Mouse (Mus musculus) kidney, postnatal 0 days (tissue): ENCODE data around the gene Oxtr. TPM values are rescaled to one million over a fixed set of nuclear protein-coding genes. Genes with fewer than 3 reads are reported as not detected.

ENCODE experiments used
- ATAC-seq: fragments of 200-750 bp; cut with Nextera tagmentation; replicated peaks from 2 replicates; pipeline ENCODE4 v1.8.0; 2017; ENCODE audit warnings: low read depth, moderate number of reproducible peaks, moderate TSS enrichment, moderate library complexity; ENCODE audit not compliant: low FRiP score
- DNase-seq: peaks from one replicate; pipeline ENCODE4 v3.0.0-alpha.2; 2016; ENCODE audit warnings: low spot score
- H3K27ac ChIP-seq: fragments of 300-500 bp; sonication (generic); 2 replicates; pipeline ENCODE4 v1.5.1; 2014; ENCODE audit warnings: mild to moderate bottlenecking
- H3K27me3 ChIP-seq: fragments of 300-500 bp; sonication (generic); 2 replicates; pipeline ENCODE4 v1.6.1; 2014; ENCODE audit warnings: low read length, mixed read lengths; ENCODE audit not compliant: insufficient read depth
- H3K36me3 ChIP-seq: fragments of 300-500 bp; sonication (generic); 2 replicates; pipeline ENCODE4 v1.6.1; 2014; ENCODE audit warnings: low read length, mixed read lengths; ENCODE audit not compliant: insufficient read depth
- H3K4me1 ChIP-seq: fragments of 300-500 bp; sonication (generic); replicated peaks from 2 replicates; pipeline ENCODE4 v1.6.1; 2014; ENCODE audit warnings: antibody characterized with exemption, low read length, mixed read lengths; ENCODE audit not compliant: insufficient read depth
- H3K4me2 ChIP-seq: fragments of 300-500 bp; sonication (generic); 2 replicates; pipeline ENCODE4 v1.6.1; 2014; ENCODE audit warnings: mild to moderate bottlenecking, low read length, moderate library complexity, mixed read lengths
- H3K4me3 ChIP-seq: fragments of 300-500 bp; sonication (generic); replicated peaks from 2 replicates; pipeline ENCODE4 v1.5.1; 2014; ENCODE audit warnings: low read depth, low read length
- H3K9ac ChIP-seq: fragments of 300-500 bp; sonication (generic); 2 replicates; pipeline ENCODE4 v1.6.1; 2014; ENCODE audit warnings: low read depth, low read length
- H3K9me3 ChIP-seq: fragments of 300-500 bp; sonication (generic); replicated peaks from 2 replicates; pipeline ENCODE4 v1.6.1; 2016; ENCODE audit warnings: low read length, inconsistent platforms, mixed read lengths
- CTCF ChIP-seq: IDR thresholded peaks from 2 replicates; pipeline ENCODE4 v1.5.1; 2016; ENCODE audit warnings: antibody characterized with exemption, low read depth, mild to moderate bottlenecking, moderate library complexity
- WGBS: fragments of 180-500 bp; shearing (Covaris S2); extraction: QIAGEN DNeasy Blood & Tissue Kit; methylation state at CpG from one replicate; pipeline ENCODE4 v1.1.7; 2014; 5-methylcytosine and 5-hydroxymethylcytosine counted together
- polyA plus RNA-seq: library from polyadenylated mRNA; unstranded; fragments of >200 nt; fragmentation: Nextera tagmentation; extraction: Ambion mirVana; gene quantifications from 2 replicates; pipeline ENCODE4 v1.2.1, GENCODE M21; 2015

Gene Oxtr
- polyA plus RNA-seq, 1 experiment from 2014 or later = 4.6 TPM

- TF ChIP-seq CTCF = no peak
- ATAC-seq (no peak), DNase-seq (no peak)
- H3K9me3 ChIP-seq = no peaks in the 10 kb centered on the region
- H3K27ac ChIP-seq = no peak overlapping the region
- no peaks in the 10 kb centered on the region for H3K36me3 ChIP-seq
- H3K4me3 ChIP-seq = no peak overlapping the region
- H3K27me3 ChIP-seq = no peaks in the 10 kb centered on the region
- 56% methylated on average over 8 of the region's 8 CpGs for WGBS
- H3K4me2 ChIP-seq = no peak overlapping the region
- peaks cover 15% of the 10 kb centered on the region; the same call in 1 of the 2 replicates for H3K4me1 ChIP-seq
- no peak overlapping the region for H3K9ac ChIP-seq
Measured at GRCm38 (mm10) chr6:112496291-112497060, 6.7 kb upstream of the Oxtr start.

- ATAC-seq = peak; percentile 40
- DNase-seq = peak; percentile 94
- no peak overlapping the region for H3K4me2 ChIP-seq
- TF ChIP-seq CTCF = no peak
- H3K27me3 ChIP-seq = no peaks in the 10 kb centered on the region
- 9% methylated on average over 4 of the region's 4 CpGs for WGBS
- peak overlapping the region; percentile 75 for H3K27ac ChIP-seq
- no peaks in the 10 kb centered on the region for H3K36me3 ChIP-seq
- H3K9me3 ChIP-seq = no peaks in the 10 kb centered on the region
- no peak overlapping the region for H3K9ac ChIP-seq
- peaks cover 15% of the 10 kb centered on the region; the same call in 1 of the 2 replicates for H3K4me1 ChIP-seq
- H3K4me3 ChIP-seq = no peak overlapping the region
Measured at GRCm38 (mm10) chr6:112495219-112495618, 5.5 kb upstream of the Oxtr start.

- Histone ChIP-seq H3K27ac (peak overlapping the region; percentile 75), H3K4me3 (no peak overlapping the region), H3K9ac (no peak overlapping the region), H3K36me3 (no peaks in the 10 kb centered on the region), H3K9me3 (no peaks in the 10 kb centered on the region), H3K27me3 (peaks cover 5% of the 10 kb centered on the region; the same call in 1 of the 2 replicates), H3K4me1 (peaks cover 21% of the 10 kb centered on the region), H3K4me2 (peak overlapping the region; percentile 21; the same call in 1 of the 2 replicates)
- DNase-seq = peak; percentile 85
- whole genome bisulfite sequencing = 6% methylated on average over 10 of the region's 10 CpGs
- ATAC-seq = peak; percentile 52
- TF ChIP-seq CTCF = peak; percentile 77
Measured at GRCm38 (mm10) chr6:112494620-112495081, 4.9 kb upstream of the Oxtr start.

- peaks cover 18% of the 10 kb centered on the region for H3K27me3 ChIP-seq
- ATAC-seq (no peak), DNase-seq (no peak)
- H3K4me1 ChIP-seq = peaks cover 28% of the 10 kb centered on the region
- no peak overlapping the region for H3K4me3 ChIP-seq
- H3K27ac ChIP-seq = no peak overlapping the region
- WGBS = 92% methylated on average over 9 of the region's 9 CpGs
- no peak for TF ChIP-seq CTCF
- H3K9me3 ChIP-seq = no peaks in the 10 kb centered on the region
- no peak overlapping the region for H3K4me2 ChIP-seq
- H3K9ac ChIP-seq = no peak overlapping the region
- H3K36me3 ChIP-seq = no peaks in the 10 kb centered on the region
Measured at GRCm38 (mm10) chr6:112493371-112493770, 3.6 kb upstream of the Oxtr start.

GRCm38 (mm10) chr6:112492656-112493055 is 2.9 kb upstream of the Oxtr start:
- 90% methylated on average over 6 of the region's 6 CpGs for WGBS
- Histone ChIP-seq H3K4me3 (no peak overlapping the region), H3K4me1 (peaks cover 28% of the 10 kb centered on the region), H3K9ac (no peak overlapping the region), H3K27ac (no peak overlapping the region), H3K9me3 (no peaks in the 10 kb centered on the region), H3K36me3 (no peaks in the 10 kb centered on the region), H3K27me3 (peaks cover 21% of the 10 kb centered on the region), H3K4me2 (no peak overlapping the region)
- DNase-seq (no peak), ATAC-seq (no peak)
- TF ChIP-seq CTCF = no peak

- ATAC-seq = no peak
- Histone ChIP-seq H3K27ac (no peak overlapping the region), H3K36me3 (no peaks in the 10 kb centered on the region), H3K9ac (no peak overlapping the region), H3K27me3 (peaks cover 21% of the 10 kb centered on the region), H3K4me1 (peaks cover 28% of the 10 kb centered on the region), H3K4me3 (no peak overlapping the region), H3K4me2 (no peak overlapping the region), H3K9me3 (no peaks in the 10 kb centered on the region)
- whole genome bisulfite sequencing = 59% methylated on average over 8 of the region's 8 CpGs
- no peak for TF ChIP-seq CTCF
- no peak for DNase-seq
Measured at GRCm38 (mm10) chr6:112491521-112491920, 1.8 kb upstream of the Oxtr start.
